In the genomic region with DNA sequence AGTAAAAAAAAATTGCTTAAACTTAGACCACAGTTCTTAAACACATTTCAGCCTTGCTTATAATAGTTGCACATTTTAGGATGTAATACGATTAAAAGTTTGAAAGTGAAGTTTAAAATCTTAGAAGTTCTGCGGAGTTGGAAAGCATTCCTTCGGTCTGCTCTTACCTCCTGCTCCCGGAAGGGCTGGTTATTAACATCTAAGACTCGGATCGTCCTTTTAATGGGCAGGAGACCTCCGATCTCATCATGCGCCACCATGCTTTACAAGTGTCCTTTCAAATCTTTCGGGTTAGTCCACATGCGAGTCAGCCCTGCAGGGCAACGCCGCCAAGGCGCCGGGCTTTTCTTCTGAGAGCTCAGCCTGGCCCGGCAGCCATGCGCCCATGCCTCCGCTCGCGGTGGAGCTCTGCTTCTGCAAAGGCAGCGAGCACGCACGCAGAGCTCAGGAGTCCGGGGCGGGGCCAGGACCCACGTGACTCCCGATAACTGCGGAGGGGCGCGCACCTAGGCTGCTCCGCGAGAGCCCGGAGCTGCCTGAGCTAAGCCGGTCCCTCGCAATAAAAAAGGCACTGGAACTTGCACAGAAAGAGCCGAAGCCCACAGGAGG, we compare ENCODE assay signal across 8 mouse cellular contexts. TPM values are rescaled to one million over a fixed set of nuclear protein-coding genes. Genes with fewer than 3 reads are reported as not detected.
A peak's percentile ranks its signal among the peaks of the same experiment; 100 is the strongest.
DNase-seq lines count a peak whose midpoint lies in the region; ATAC-seq and TF ChIP-seq lines count a peak whose summit lies in the region.

No protein-coding gene starts in this region.

- peak overlapping the region; percentile 74 for H3K9ac ChIP-seq in embryonic facial prominence, embryonic 14.5 days (ENCODE audit: low read depth, low read length)
- peak overlapping the region; percentile 82 for H3K9ac ChIP-seq in limb, embryonic 13.5 days
- H3K9ac ChIP-seq in midbrain, embryonic 15.5 days: peak overlapping the region; percentile 48

- no peaks in the 10 kb centered on the region for H3K9me3 ChIP-seq in embryonic facial prominence, embryonic 14.5 days (ENCODE audit: control insufficient read depth, low read length)
- no peaks in the 10 kb centered on the region for H3K9me3 ChIP-seq in limb, embryonic 13.5 days
- H3K9me3 ChIP-seq in midbrain, embryonic 15.5 days: no peaks in the 10 kb centered on the region

- peaks cover 2% of the 10 kb centered on the region for H3K4me1 ChIP-seq in bone marrow, adult 2 months (ENCODE audit: control insufficient read depth, insufficient read depth, low read length)
- peaks cover 18% of the 10 kb centered on the region for H3K4me1 ChIP-seq in embryonic facial prominence, embryonic 14.5 days (ENCODE audit: control insufficient read depth, insufficient read depth, low read length)
- peaks cover 32% of the 10 kb centered on the region for H3K4me1 ChIP-seq in limb, embryonic 13.5 days
- peaks cover 5% of the 10 kb centered on the region for H3K4me1 ChIP-seq in midbrain, embryonic 15.5 days

- no peak for TF ChIP-seq CTCF in bone marrow, adult 2 months (IDR thresholded peaks at IDR 0.05; ENCODE audit: control insufficient read depth, insufficient read depth, low read length)

- no peaks in the 10 kb centered on the region for H3K27me3 ChIP-seq in embryonic facial prominence, embryonic 14.5 days (replicated peaks; ENCODE audit: control insufficient read depth, insufficient read depth, low read length)
- no peaks in the 10 kb centered on the region for H3K27me3 ChIP-seq in limb, embryonic 13.5 days
- H3K27me3 ChIP-seq in midbrain, embryonic 15.5 days (replicated peaks): no peaks in the 10 kb centered on the region

- TF ChIP-seq POLR2A in bone marrow, adult 2 months (IDR thresholded peaks at IDR 0.05; ENCODE audit: borderline replicate concordance, control insufficient read depth, low read depth, low read length): peak; percentile 99

- ATAC-seq in embryonic facial prominence, embryonic 14.5 days (ENCODE audit: low read depth): peak; percentile 98
- ATAC-seq in limb, embryonic 13.5 days (ENCODE audit: low FRiP score, low read depth): peak; percentile 98
- ATAC-seq in midbrain, embryonic 15.5 days (replicated peaks): peak; percentile 99

- DNase-seq in 416B (ENCODE audit: low read depth): peak; percentile 92
- DNase-seq in embryonic facial prominence, embryonic 14.5 days (ENCODE audit: low spot score): peak; percentile 97
- DNase-seq in heart, adult 8-10 months (ENCODE audit: low spot score): peak; percentile 86
- peak; percentile 92 to 95 for DNase-seq in kidney, adult 8-10 months
- peak; percentile 83 to 93 for DNase-seq in spleen, adult 18-20 months

- WGBS in bone marrow, adult 2 months: under 1% methylated on average over 35 of the region's 35 CpGs
- WGBS in embryonic facial prominence, embryonic 14.5 days: under 1% methylated on average over 35 of the region's 35 CpGs
- WGBS in limb, embryonic 13.5 days: under 1% methylated on average over 35 of the region's 35 CpGs
- under 1% methylated on average over 35 of the region's 35 CpGs for WGBS in midbrain, embryonic 15.5 days

- H3K4me3 ChIP-seq in bone marrow, adult 2 months (replicated peaks; ENCODE audit: control insufficient read depth, low read depth, low read length): peak overlapping the region; percentile 76
- peak overlapping the region; percentile 55 for H3K4me3 ChIP-seq in embryonic facial prominence, embryonic 14.5 days (ENCODE audit: low read depth, low read length)
- peak overlapping the region; percentile 66 for H3K4me3 ChIP-seq in limb, embryonic 13.5 days
- peak overlapping the region; percentile 56 for H3K4me3 ChIP-seq in midbrain, embryonic 15.5 days

- peak overlapping the region; percentile 46; the same call in 1 of the 2 replicates for H3K27ac ChIP-seq in bone marrow, adult 2 months (ENCODE audit: control insufficient read depth, insufficient read depth, low read depth, low read length, poor library complexity)
- H3K27ac ChIP-seq in embryonic facial prominence, embryonic 14.5 days (replicated peaks; ENCODE audit: low read depth, low read length): peak overlapping the region; percentile 68
- peak overlapping the region; percentile 87 for H3K27ac ChIP-seq in limb, embryonic 13.5 days
- H3K27ac ChIP-seq in midbrain, embryonic 15.5 days: no peak overlapping the region

- H3K4me2 ChIP-seq in embryonic facial prominence, embryonic 14.5 days (ENCODE audit: low read depth, low read length): peak overlapping the region; percentile 63
- H3K4me2 ChIP-seq in limb, embryonic 13.5 days (replicated peaks): peak overlapping the region; percentile 74
- peak overlapping the region; percentile 84 for H3K4me2 ChIP-seq in midbrain, embryonic 15.5 days

- H3K36me3 ChIP-seq in embryonic facial prominence, embryonic 14.5 days (ENCODE audit: control insufficient read depth, insufficient read depth, low read length): peaks cover 13% of the 10 kb centered on the region
- peaks cover 14% of the 10 kb centered on the region for H3K36me3 ChIP-seq in limb, embryonic 13.5 days
- H3K36me3 ChIP-seq in midbrain, embryonic 15.5 days (replicated peaks): 0 out of 2 replicates have a peak, but pooled peaks cover 5% of the 10 kb centered on the region

RNA-seq across cellular contexts. Expression of gene Net1, which starts 24.8 kb away (rescaled TPM):
- polyA plus RNA-seq in bone marrow, adult 2 months (2011; ENCODE audit: insufficient read depth, insufficient read length, low replicate concordance, missing spikeins): 65.0 and 81.1 TPM in 2 replicates
- polyA plus RNA-seq in embryonic facial prominence, embryonic 14.5 days (2014; fragmentation: Nextera tagmentation; extraction: Ambion mirVana): 82.0 and 94.5 TPM in 2 replicates
- 10 to 100 TPM; 14.6 to 21.0 (median 18.4) TPM for total RNA-seq in heart, adult 8-10 months (2022)
- polyA plus RNA-seq in limb, embryonic 13.5 days (2015; fragmentation: Nextera tagmentation; extraction: Ambion mirVana): 144 and 162 TPM in 2 replicates
- 10.7 and 12.2 TPM in 2 replicates for polyA plus RNA-seq in midbrain, embryonic 15.5 days (2015; fragmentation: Nextera tagmentation; extraction: Ambion mirVana)

RNA-seq across cellular contexts. Expression of gene Tubal3, which starts 24.8 kb away (rescaled TPM):
- polyA plus RNA-seq in bone marrow, adult 2 months (2011; ENCODE audit: insufficient read depth, insufficient read length, low replicate concordance, missing spikeins): not detected in 2 replicates
- polyA plus RNA-seq in embryonic facial prominence, embryonic 14.5 days (2014; fragmentation: Nextera tagmentation; extraction: Ambion mirVana): 0.08 TPM in 1 of 2 replicates, not detected in the other
- not detected for total RNA-seq in heart, adult 8-10 months (2022)
- not detected in 2 replicates for polyA plus RNA-seq in limb, embryonic 13.5 days (2015; fragmentation: Nextera tagmentation; extraction: Ambion mirVana)
- polyA plus RNA-seq in midbrain, embryonic 15.5 days (2015; fragmentation: Nextera tagmentation; extraction: Ambion mirVana): not detected in 2 replicates

RNA-seq across cellular contexts. Expression of gene Calm5, which starts 39.3 kb away (rescaled TPM):
- polyA plus RNA-seq in bone marrow, adult 2 months (2011; ENCODE audit: insufficient read depth, insufficient read length, low replicate concordance, missing spikeins): not detected in 2 replicates
- 0.58 and 0.74 TPM in 2 replicates for polyA plus RNA-seq in embryonic facial prominence, embryonic 14.5 days (2014; fragmentation: Nextera tagmentation; extraction: Ambion mirVana)
- not detected for total RNA-seq in heart, adult 8-10 months (2022)
- not detected in 2 replicates for polyA plus RNA-seq in limb, embryonic 13.5 days (2015; fragmentation: Nextera tagmentation; extraction: Ambion mirVana)
- polyA plus RNA-seq in midbrain, embryonic 15.5 days (2015; fragmentation: Nextera tagmentation; extraction: Ambion mirVana): not detected in 2 replicates

RNA-seq across cellular contexts. Expression of gene Ucn3, which starts 51.9 kb away (rescaled TPM):
- polyA plus RNA-seq in bone marrow, adult 2 months (2011; ENCODE audit: insufficient read depth, insufficient read length, low replicate concordance, missing spikeins): not detected in 2 replicates
- polyA plus RNA-seq in embryonic facial prominence, embryonic 14.5 days (2014; fragmentation: Nextera tagmentation; extraction: Ambion mirVana): 0.13 TPM in 1 of 2 replicates, not detected in the other
- not detected for total RNA-seq in heart, adult 8-10 months (2022)
- 0.13 TPM in 1 of 2 replicates, not detected in the other for polyA plus RNA-seq in limb, embryonic 13.5 days (2015; fragmentation: Nextera tagmentation; extraction: Ambion mirVana)
- not detected in 2 replicates for polyA plus RNA-seq in midbrain, embryonic 15.5 days (2015; fragmentation: Nextera tagmentation; extraction: Ambion mirVana)

RNA-seq across cellular contexts. Expression of gene Calm4, which starts 55.7 kb away (rescaled TPM):
- polyA plus RNA-seq in bone marrow, adult 2 months (2011; ENCODE audit: insufficient read depth, insufficient read length, low replicate concordance, missing spikeins): not detected in 2 replicates
- polyA plus RNA-seq in embryonic facial prominence, embryonic 14.5 days (2014; fragmentation: Nextera tagmentation; extraction: Ambion mirVana): 25.4 and 99.1 TPM in 2 replicates
- total RNA-seq in heart, adult 8-10 months (2022): not detected
- polyA plus RNA-seq in limb, embryonic 13.5 days (2015; fragmentation: Nextera tagmentation; extraction: Ambion mirVana): 0.64 TPM in 1 of 2 replicates, not detected in the other
- polyA plus RNA-seq in midbrain, embryonic 15.5 days (2015; fragmentation: Nextera tagmentation; extraction: Ambion mirVana): not detected in 2 replicates
